Mouse (Mus musculus) megakaryocyte progenitor cell, adult 5-6 weeks (primary cell): Measurements from ENCODE around the gene Vps45. TPM values are rescaled to one million over a fixed set of nuclear protein-coding genes. Genes with fewer than 3 reads are reported as not detected.

Source experiments
- ATAC-seq: replicated peaks from 2 replicates; pipeline ENCODE4 v1.8.0; 2016; ENCODE audit warnings: mild to moderate bottlenecking, moderate TSS enrichment, inconsistent platforms; ENCODE audit not compliant: poor library complexity
- total RNA-seq, 2 experiments: library from RNA; stranded (forward) in 1 of 2; stranded (reverse) in 1 of 2; fragments of 157-497, 149-512 nt in 1 of 2; fragments of 200-1000 nt in 1 of 2; gene quantifications; 2 replicates each; pipeline versions ENCODE4 v1.2.3 to v1.2.4; 2015 to 2017

The Vps45 gene
- total RNA-seq (2015) (26.3 and 28.4 TPM in 2 replicates), total RNA-seq (2017) (10.9 and 12.6 TPM in 2 replicates)

DNA sequence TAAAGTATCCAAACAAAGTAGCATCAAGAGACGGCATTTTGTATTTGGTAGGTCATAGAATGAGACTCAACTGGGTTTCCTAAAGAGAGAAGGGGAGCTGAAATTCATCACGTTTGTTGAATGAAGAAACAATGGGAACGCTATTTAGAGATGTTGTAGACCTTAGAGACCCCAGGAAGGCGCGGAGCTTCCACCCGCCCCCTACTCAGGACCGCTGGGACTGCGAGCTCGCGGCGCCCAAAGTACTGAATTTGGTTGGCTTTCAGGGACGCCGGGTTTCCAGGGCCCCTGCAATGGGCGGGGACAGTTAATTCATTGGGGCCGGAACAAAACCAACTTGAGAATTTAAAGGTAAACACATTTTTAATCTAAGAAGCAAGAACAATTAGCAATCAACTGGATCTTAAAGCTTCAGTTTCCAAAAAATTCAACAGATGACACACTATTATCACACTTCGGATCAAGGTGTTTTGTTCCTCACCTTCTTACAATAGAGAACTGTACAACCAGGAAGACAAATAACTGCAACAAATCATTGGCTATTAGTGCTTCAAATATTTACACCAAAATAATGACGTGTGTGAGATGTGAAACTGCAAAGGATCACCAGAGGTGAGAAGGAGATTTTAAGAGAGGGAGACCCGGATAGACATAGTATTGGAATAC is at the start of gene Vps45:
TSS of gene Vps45 (minus strand) at position 236 of the 666 bp plus-strand sequence.
- peak; percentile 76 for ATAC-seq

- no peak for ATAC-seq
Measured at GRCm38 (mm10) chr3:96106151-96106550, 47.9 kb upstream of the Vps45 start.

DNA sequence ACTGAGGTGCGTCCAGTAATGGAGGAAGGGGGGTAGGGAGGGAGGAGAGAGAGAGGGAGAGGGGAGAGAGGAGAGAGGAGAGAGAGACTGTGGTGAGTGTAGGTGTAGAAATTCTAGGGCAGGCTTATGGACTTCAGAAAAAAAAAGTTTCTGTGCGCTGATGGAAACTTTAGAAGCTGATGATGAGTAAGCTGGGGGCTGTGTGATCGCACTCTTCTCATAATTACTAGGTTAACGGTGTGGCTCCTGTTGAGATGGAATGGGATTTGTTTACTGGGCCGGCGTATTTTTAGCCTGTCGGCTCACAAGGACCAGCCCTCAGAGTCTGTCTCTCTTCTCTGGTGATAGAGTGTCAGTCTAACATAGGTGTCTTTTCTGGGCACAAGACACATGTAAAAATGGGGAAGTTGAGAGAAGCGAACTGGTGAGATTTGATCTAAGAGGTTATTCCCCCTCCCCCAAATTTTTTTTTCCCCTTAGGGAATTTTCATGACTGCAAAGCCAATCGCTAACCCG is 47.0 kb upstream of the Vps45 start:
- no peak for ATAC-seq

- peak; percentile 76 for ATAC-seq
Measured at GRCm38 (mm10) chr3:96104261-96105065, 46.2 kb upstream of the Vps45 start, which contains the start of gene Otud7b. Gene Otud7b (plus strand): TSS chr3:96104527.

DNA sequence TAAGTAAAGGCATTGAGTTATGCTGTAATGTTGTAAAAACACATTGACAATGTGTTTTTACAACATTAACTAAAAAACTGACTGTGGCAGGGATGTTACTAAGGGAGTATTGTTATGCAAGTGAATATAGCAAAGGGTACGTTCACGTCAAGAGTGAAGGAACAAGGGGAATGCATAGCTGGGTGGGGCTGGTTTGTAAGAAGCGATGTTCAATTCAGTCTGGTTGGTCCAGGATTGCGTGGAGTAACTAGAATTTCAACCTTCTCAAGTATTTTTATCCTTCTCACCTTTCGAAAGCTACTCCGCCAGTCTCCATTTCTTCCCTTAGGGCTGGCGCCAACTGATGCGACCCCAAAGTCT is 45.6 kb upstream of the Vps45 start:
- no peak for ATAC-seq

- ATAC-seq = peak; percentile 56
Measured at GRCm38 (mm10) chr3:96102100-96102872, 44.0 kb upstream of the Vps45 start.

GRCm38 (mm10) chr3:96098616-96099267 is 40.5 kb upstream of the Vps45 start:
- peak; percentile 58 for ATAC-seq

DNA sequence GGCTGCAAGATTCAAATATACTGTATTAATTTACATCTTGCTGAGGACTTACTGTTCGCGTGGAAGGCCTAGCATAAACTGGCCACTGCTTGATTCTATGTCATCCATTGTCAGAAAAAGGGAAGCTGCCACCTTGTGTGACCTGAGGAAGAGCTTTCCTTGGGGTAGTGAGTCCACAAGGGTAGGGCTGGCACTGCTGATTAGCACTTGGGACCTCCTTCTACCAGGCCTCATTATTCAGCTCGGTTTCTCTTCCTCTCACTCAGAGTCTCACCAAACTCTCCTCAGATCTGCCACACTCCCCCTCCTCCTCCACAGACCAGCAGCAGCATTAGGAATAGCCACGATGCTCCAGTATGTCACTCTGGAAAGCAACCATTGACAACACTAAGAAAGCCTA is 39.9 kb upstream of the Vps45 start:
- ATAC-seq = 0 out of 2 replicates have a peak, but pooled peaks have one; percentile 25

DNA sequence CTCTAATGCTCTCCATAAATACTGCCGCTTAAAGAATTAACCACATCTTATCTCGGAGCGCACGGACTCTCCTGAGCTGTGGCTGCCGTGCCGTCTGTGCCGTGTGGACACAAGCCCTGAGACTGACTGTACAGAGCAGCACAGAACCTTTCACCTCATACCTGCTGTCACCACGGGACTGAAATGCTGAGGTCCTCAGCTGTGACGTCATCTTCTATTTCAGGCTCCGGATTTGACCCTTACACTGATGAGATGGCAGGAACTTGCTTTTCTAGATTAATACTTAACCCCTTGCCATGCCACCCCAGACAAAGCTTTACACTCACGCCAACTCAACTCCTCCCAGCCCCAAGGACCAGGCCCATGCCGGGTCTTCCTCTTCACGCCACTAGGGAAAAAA is 35.9 kb upstream of the Vps45 start:
- no peak for ATAC-seq

- ATAC-seq = no peak
Measured at GRCm38 (mm10) chr3:96093509-96093908, 35.2 kb upstream of the Vps45 start.

DNA sequence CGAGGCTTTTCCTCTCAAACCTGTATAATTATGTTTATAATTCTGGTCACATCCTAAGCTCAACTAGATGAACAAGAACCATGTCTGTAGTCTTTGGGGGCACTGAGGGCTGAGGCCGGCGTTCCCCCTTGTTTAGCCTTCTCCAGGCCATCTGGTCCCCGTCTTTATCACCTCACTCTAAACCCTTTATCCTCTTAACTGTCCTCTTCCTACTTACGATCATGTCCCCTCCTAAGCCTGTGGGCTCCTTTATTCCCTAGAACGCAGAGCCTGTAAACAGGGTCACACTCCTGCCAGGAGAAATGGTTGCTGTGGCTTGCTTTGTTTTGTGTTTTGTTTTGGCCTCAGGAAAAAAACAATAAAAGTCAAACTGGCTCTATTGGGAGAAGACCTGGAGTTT is 33.7 kb upstream of the Vps45 start:
- no peak for ATAC-seq

GRCm38 (mm10) chr3:96091146-96091545 is 32.9 kb upstream of the Vps45 start:
- ATAC-seq = peak; percentile 31; the same call in 1 of the 2 replicates

- ATAC-seq = peak; percentile 85
Measured at GRCm38 (mm10) chr3:96089882-96090489, 31.7 kb upstream of the Vps45 start.

DNA sequence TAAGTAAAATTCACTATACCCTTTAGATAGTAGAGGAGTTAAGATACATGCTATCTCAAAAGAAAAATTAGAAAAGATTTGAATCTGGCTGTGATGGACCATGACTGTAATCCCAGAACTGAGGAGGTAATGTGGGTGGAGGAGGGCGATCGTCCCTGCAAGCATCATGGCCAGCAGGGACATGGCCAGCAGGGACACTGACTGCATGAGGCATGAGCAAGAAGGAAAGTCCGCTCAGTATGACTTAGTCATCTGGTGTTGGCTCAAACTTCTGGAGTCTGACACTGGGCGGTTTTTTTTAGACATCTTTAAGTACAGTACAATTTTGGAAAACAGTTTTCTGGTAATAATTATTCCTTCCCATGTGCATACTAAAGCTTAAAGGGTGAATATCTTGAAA is 29.5 kb upstream of the Vps45 start:
- ATAC-seq = no peak

GRCm38 (mm10) chr3:96087219-96087618 is 29.0 kb upstream of the Vps45 start:
- ATAC-seq = no peak

- no peak for ATAC-seq
Measured at GRCm38 (mm10) chr3:96084146-96084755, 26.0 kb upstream of the Vps45 start.

GRCm38 (mm10) chr3:96082714-96083508 is 24.6 kb upstream of the Vps45 start:
- ATAC-seq = peak; percentile 52

DNA sequence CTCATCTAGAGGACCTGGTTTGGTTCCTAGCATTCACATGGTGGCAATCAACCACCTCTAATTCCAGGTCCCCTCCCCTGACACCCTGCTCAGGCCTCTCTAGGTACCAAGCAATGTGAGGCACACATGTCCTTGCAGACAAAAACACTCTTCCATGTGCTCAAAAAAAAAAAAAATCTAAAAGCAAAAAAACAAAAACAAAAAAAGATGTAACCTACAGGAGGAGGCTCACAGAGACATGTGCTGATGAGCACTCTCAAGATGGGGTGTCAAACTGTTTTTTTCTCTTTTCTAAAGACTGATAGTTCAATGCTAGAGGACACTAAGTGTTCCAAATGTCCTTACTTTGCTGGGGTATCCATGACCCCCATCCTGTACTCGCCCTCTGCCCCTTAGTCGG is 23.8 kb upstream of the Vps45 start:
- no peak for ATAC-seq

GRCm38 (mm10) chr3:96081650-96082049 is 23.4 kb upstream of the Vps45 start:
- ATAC-seq = 0 out of 2 replicates have a peak, but pooled peaks have one; percentile 44
